Mouse (Mus musculus) midbrain, embryonic 11.5 days (tissue): ENCODE measurements around the gene Gucy2c. TPM values are rescaled to one million over a fixed set of nuclear protein-coding genes. Genes with fewer than 3 reads are reported as not detected.

Experiments used
- ATAC-seq: fragments of 200-750 bp; cut with Nextera tagmentation; 2 replicates; pipeline ENCODE4 v1.8.0; 2017; ENCODE audit warnings: moderate TSS enrichment, moderate library complexity; ENCODE audit not compliant: low FRiP score
- DNase-seq: peaks from one replicate; pipeline ENCODE4 v3.0.0; 2015; ENCODE audit warnings: low spot score; ENCODE audit errors: missing footprints
- H3K27ac ChIP-seq: fragments of 300-500 bp; sonication (generic); 2 replicates; pipeline ENCODE4 v1.5.1; 2014; ENCODE audit warnings: low read depth, low read length
- H3K27me3 ChIP-seq: fragments of 300-500 bp; sonication (generic); 2 replicates; pipeline ENCODE4 v1.6.1; 2014; ENCODE audit warnings: mild to moderate bottlenecking, low read length, moderate library complexity, mixed read lengths; ENCODE audit not compliant: control insufficient read depth, insufficient read depth
- H3K36me3 ChIP-seq: fragments of 300-500 bp; sonication (generic); 2 replicates; pipeline ENCODE4 v1.6.1; 2014; ENCODE audit warnings: mild to moderate bottlenecking, low read length, moderate library complexity, mixed read lengths; ENCODE audit not compliant: control insufficient read depth, insufficient read depth
- H3K4me1 ChIP-seq: fragments of 300-500 bp; sonication (generic); 2 replicates; pipeline ENCODE4 v1.6.1; 2014; ENCODE audit warnings: low read length; ENCODE audit not compliant: control insufficient read depth, insufficient read depth
- H3K4me2 ChIP-seq: fragments of 300-500 bp; sonication (generic); 2 replicates; pipeline ENCODE4 v1.6.1; 2014; ENCODE audit warnings: mild to moderate bottlenecking, moderate library complexity
- H3K4me3 ChIP-seq: fragments of 300-500 bp; sonication (generic); 2 replicates; pipeline ENCODE4 v1.5.1; 2014; ENCODE audit warnings: low read depth, low read length
- H3K9ac ChIP-seq: fragments of 300-500 bp; sonication (generic); 2 replicates; pipeline ENCODE4 v1.6.1; 2014; ENCODE audit warnings: low read length
- H3K9me3 ChIP-seq: fragments of 300-500 bp; sonication (generic); 2 replicates; pipeline ENCODE4 v1.6.1; 2016; ENCODE audit warnings: low read length; ENCODE audit not compliant: control insufficient read depth
- WGBS: fragments of 180-500 bp; shearing (Covaris S2); extraction: QIAGEN DNeasy Blood & Tissue Kit; methylation state at CpG from one replicate; pipeline ENCODE4 v1.1.7; 2014; 5-methylcytosine and 5-hydroxymethylcytosine counted together
- polyA plus RNA-seq: library from polyadenylated mRNA; unstranded; fragments of >200 nt; fragmentation: Nextera tagmentation; extraction: Ambion mirVana; gene quantifications from 2 replicates; pipeline ENCODE4 v1.2.1, GENCODE M21; 2014

The Gucy2c gene
- polyA plus RNA-seq, 1 experiment from 2014 or later = 0.18 TPM

GRCm38 (mm10) chr6:136701185-136701584 is 80.4 kb downstream of the Gucy2c start:
- ATAC-seq (no peak), DNase-seq (no peak)
- Histone ChIP-seq H3K27ac (no peak overlapping the region), H3K36me3 (no peaks in the 10 kb centered on the region; the same call in 1 of the 2 replicates), H3K27me3 (no peaks in the 10 kb centered on the region), H3K4me1 (no peaks in the 10 kb centered on the region), H3K4me3 (no peak overlapping the region), H3K9ac (no peak overlapping the region), H3K4me2 (no peak overlapping the region), H3K9me3 (no peaks in the 10 kb centered on the region)
- 85% methylated on average over 5 of the region's 5 CpGs for WGBS

GRCm38 (mm10) chr6:136691314-136691713 is 90.3 kb downstream of the Gucy2c start:
- 88% methylated on average over 6 of the region's 6 CpGs for WGBS
- DNase-seq = peak; percentile 39
- H3K4me3 ChIP-seq = no peak overlapping the region
- H3K27ac ChIP-seq = no peak overlapping the region
- H3K36me3 ChIP-seq = no peaks in the 10 kb centered on the region
- H3K4me1 ChIP-seq = no peaks in the 10 kb centered on the region
- no peaks in the 10 kb centered on the region; the same call in 1 of the 2 replicates for H3K9me3 ChIP-seq
- no peak for ATAC-seq
- H3K4me2 ChIP-seq = no peak overlapping the region
- H3K27me3 ChIP-seq = no peaks in the 10 kb centered on the region
- H3K9ac ChIP-seq = no peak overlapping the region

- H3K27me3 ChIP-seq = no peaks in the 10 kb centered on the region
- no peaks in the 10 kb centered on the region for H3K4me1 ChIP-seq
- DNase-seq = peak; percentile 74
- no peak overlapping the region for H3K9ac ChIP-seq
- no peaks in the 10 kb centered on the region; the same call in 1 of the 2 replicates for H3K9me3 ChIP-seq
- 82% methylated on average over 5 of the region's 5 CpGs for WGBS
- no peak for ATAC-seq
- H3K27ac ChIP-seq = no peak overlapping the region
- H3K4me3 ChIP-seq = no peak overlapping the region
- no peak overlapping the region for H3K4me2 ChIP-seq
- no peaks in the 10 kb centered on the region for H3K36me3 ChIP-seq
These were observed 91.0 kb downstream of the Gucy2c start for GRCm38 (mm10) chr6:136690527-136690926.

GRCm38 (mm10) chr6:136689790-136690413 is 91.7 kb downstream of the Gucy2c start:
- H3K4me3 ChIP-seq = no peak overlapping the region
- 79% methylated on average over 15 of the region's 15 CpGs for WGBS
- no peak overlapping the region for H3K27ac ChIP-seq
- no peak for ATAC-seq
- peak; percentile 66 for DNase-seq
- no peak overlapping the region for H3K9ac ChIP-seq
- H3K27me3 ChIP-seq = no peaks in the 10 kb centered on the region
- no peak overlapping the region for H3K4me2 ChIP-seq
- H3K36me3 ChIP-seq = no peaks in the 10 kb centered on the region
- H3K9me3 ChIP-seq = no peaks in the 10 kb centered on the region; the same call in 1 of the 2 replicates
- no peaks in the 10 kb centered on the region for H3K4me1 ChIP-seq

- no peak overlapping the region for H3K9ac ChIP-seq
- ATAC-seq = no peak
- DNase-seq = peak; percentile 4
These were observed 96.1 kb downstream of the Gucy2c start for GRCm38 (mm10) chr6:136685433-136685832.

GRCm38 (mm10) chr6:136683410-136684334 is 97.9 kb downstream of the Gucy2c start:
- ATAC-seq = no peak
- WGBS = 87% methylated on average over 11 of the region's 11 CpGs

More at GRCm38 (mm10) chr6:136685433-136685832, 96.1 kb downstream of the Gucy2c start:
- H3K9me3 ChIP-seq = no peaks in the 10 kb centered on the region
- no peak overlapping the region for H3K4me2 ChIP-seq
- H3K4me3 ChIP-seq = no peak overlapping the region
- 82% methylated on average over 5 of the region's 5 CpGs for WGBS
- H3K36me3 ChIP-seq = no peaks in the 10 kb centered on the region
- H3K27me3 ChIP-seq = no peaks in the 10 kb centered on the region
- no peak overlapping the region for H3K27ac ChIP-seq
- no peaks in the 10 kb centered on the region for H3K4me1 ChIP-seq

GRCm38 (mm10) chr6:136679381-136679780 is 102.2 kb downstream of the Gucy2c start:
- H3K36me3 ChIP-seq = no peaks in the 10 kb centered on the region
- H3K9me3 ChIP-seq = no peaks in the 10 kb centered on the region
- H3K4me3 ChIP-seq = no peak overlapping the region
- H3K27me3 ChIP-seq = no peaks in the 10 kb centered on the region
- ATAC-seq = no peak
- no peak overlapping the region for H3K9ac ChIP-seq
- peak; percentile 23 for DNase-seq
- no peaks in the 10 kb centered on the region for H3K4me1 ChIP-seq
- H3K4me2 ChIP-seq = no peak overlapping the region
- H3K27ac ChIP-seq = no peak overlapping the region
- WGBS = 24% methylated on average over 2 of the region's 2 CpGs

More at GRCm38 (mm10) chr6:136683410-136684334, 97.9 kb downstream of the Gucy2c start:
- Histone ChIP-seq H3K4me1 (no peaks in the 10 kb centered on the region), H3K9me3 (no peaks in the 10 kb centered on the region), H3K27me3 (no peaks in the 10 kb centered on the region), H3K4me2 (no peak overlapping the region), H3K9ac (no peak overlapping the region), H3K27ac (no peak overlapping the region), H3K36me3 (no peaks in the 10 kb centered on the region), H3K4me3 (no peak overlapping the region)
- DNase-seq = peak; percentile 80

GRCm38 (mm10) chr6:136674935-136675334 is 106.6 kb downstream of the Gucy2c start:
- WGBS = 88% methylated on average over 6 of the region's 6 CpGs
- no peaks in the 10 kb centered on the region for H3K4me1 ChIP-seq
- no peak overlapping the region for H3K27ac ChIP-seq
- no peaks in the 10 kb centered on the region for H3K36me3 ChIP-seq
- no peak overlapping the region for H3K4me2 ChIP-seq
- no peaks in the 10 kb centered on the region for H3K27me3 ChIP-seq
- H3K4me3 ChIP-seq = no peak overlapping the region
- no peak for ATAC-seq
- H3K9me3 ChIP-seq = no peaks in the 10 kb centered on the region
- H3K9ac ChIP-seq = no peak overlapping the region
- no peak for DNase-seq

GRCm38 (mm10) chr6:136672467-136672866 is 109.1 kb downstream of the Gucy2c start:
- H3K4me1 ChIP-seq = no peaks in the 10 kb centered on the region
- WGBS = 79% methylated on average over 7 of the region's 7 CpGs
- no peak overlapping the region for H3K27ac ChIP-seq
- H3K27me3 ChIP-seq = no peaks in the 10 kb centered on the region
- no peaks in the 10 kb centered on the region for H3K9me3 ChIP-seq
- ATAC-seq = no peak
- H3K36me3 ChIP-seq = no peaks in the 10 kb centered on the region
- no peak overlapping the region for H3K4me3 ChIP-seq
- DNase-seq = peak; percentile 75
- no peak overlapping the region for H3K4me2 ChIP-seq
- H3K9ac ChIP-seq = no peak overlapping the region
